Mouse (Mus musculus) kidney, embryonic 15.5 days (tissue): ENCODE measurements around the gene Galnt10. TPM values are rescaled to one million over a fixed set of nuclear protein-coding genes. Genes with fewer than 3 reads are reported as not detected.

Experiments
- ATAC-seq: fragments of 200-750 bp; cut with Nextera tagmentation; replicated peaks from 2 replicates; pipeline ENCODE4 v1.8.0; 2017; ENCODE audit warnings: moderate TSS enrichment; ENCODE audit not compliant: low FRiP score
- H3K27ac ChIP-seq: fragments of 300-500 bp; sonication (generic); 2 replicates; pipeline ENCODE4 v1.5.1; 2015; ENCODE audit warnings: mild to moderate bottlenecking, inconsistent platforms
- H3K27me3 ChIP-seq: fragments of 300-500 bp; sonication (generic); 2 replicates; pipeline ENCODE4 v1.6.1; 2015; ENCODE audit warnings: inconsistent platforms
- H3K36me3 ChIP-seq: fragments of 300-500 bp; sonication (generic); 2 replicates; pipeline ENCODE4 v1.6.1; 2015; ENCODE audit warnings: inconsistent platforms
- H3K4me1 ChIP-seq: fragments of 300-500 bp; sonication (generic); 2 replicates; pipeline ENCODE4 v1.6.1; 2015; ENCODE audit warnings: inconsistent platforms
- H3K4me2 ChIP-seq: fragments of 300-500 bp; sonication (generic); 2 replicates; pipeline ENCODE4 v1.6.1; 2015; ENCODE audit warnings: moderate library complexity, mild to moderate bottlenecking, inconsistent platforms
- H3K4me3 ChIP-seq: fragments of 300-500 bp; sonication (generic); replicated peaks from 2 replicates; pipeline ENCODE4 v1.5.1; 2015; ENCODE audit warnings: mild to moderate bottlenecking, inconsistent platforms
- H3K9ac ChIP-seq: fragments of 300-500 bp; sonication (generic); 2 replicates; pipeline ENCODE4 v1.6.1; 2015; ENCODE audit warnings: mild to moderate bottlenecking, inconsistent platforms
- H3K9me3 ChIP-seq: fragments of 300-500 bp; sonication (generic); replicated peaks from 2 replicates; pipeline ENCODE4 v1.6.1; 2016; ENCODE audit warnings: inconsistent platforms
- WGBS: fragments of 180-500 bp; shearing (Covaris S2); methylation state at CpG from one replicate; pipeline ENCODE4 v1.1.7; 2015; ENCODE audit warnings: mixed read lengths; 5-methylcytosine and 5-hydroxymethylcytosine counted together
- polyA plus RNA-seq: library from polyadenylated mRNA; unstranded; fragments of >200 nt; fragmentation: Nextera tagmentation; extraction: Ambion mirVana; gene quantifications from 2 replicates; pipeline ENCODE4 v1.2.1, GENCODE M21; 2015

Galnt10 gene
- 22.3 and 23.6 TPM in 2 replicates for polyA plus RNA-seq

GRCm38 (mm10) chr11:57645018-57645559 is at the start of gene Galnt10:
Galnt10 (plus strand) TSS chr11:57645442.
- peak within 1 kb of the TSS; percentile 80 for H3K4me3 ChIP-seq
- under 1% methylated on average over 58 of the region's 60 CpGs for WGBS
- peaks cover 36% of the 10 kb centered on the region for H3K4me1 ChIP-seq
- H3K4me2 ChIP-seq, result peak within 1 kb of the TSS; percentile 98
- H3K27ac ChIP-seq, result peak within 1 kb of the TSS; percentile 79
- peak within 1 kb of the TSS; percentile 68 for H3K9ac ChIP-seq
- peak; percentile 90 for ATAC-seq
- H3K27me3 ChIP-seq, result no peaks in the 10 kb centered on the region
- no peaks in the 10 kb centered on the region for H3K9me3 ChIP-seq
- H3K36me3 ChIP-seq, result no peaks in the 10 kb centered on the region

GRCm38 (mm10) chr11:57595899-57596298 is 49.3 kb upstream of the Galnt10 start:
- Histone ChIP-seq H3K4me1 (peaks cover 5% of the 10 kb centered on the region; the same call in 1 of the 2 replicates), H3K4me2 (no peak overlapping the region), H3K9me3 (no peaks in the 10 kb centered on the region), H3K36me3 (no peaks in the 10 kb centered on the region), H3K9ac (no peak overlapping the region), H3K27ac (no peak overlapping the region), H3K4me3 (no peak overlapping the region), H3K27me3 (no peaks in the 10 kb centered on the region)
- WGBS, result 81% methylated on average over 5 of the region's 5 CpGs
- no peak for ATAC-seq

- no peak for ATAC-seq
- H3K4me1 ChIP-seq, result peaks cover 5% of the 10 kb centered on the region; the same call in 1 of the 2 replicates
- no peak overlapping the region for H3K9ac ChIP-seq
- H3K9me3 ChIP-seq, result no peaks in the 10 kb centered on the region
- no peak overlapping the region for H3K27ac ChIP-seq
- 73% methylated on average over 5 of the region's 5 CpGs for WGBS
- no peaks in the 10 kb centered on the region for H3K36me3 ChIP-seq
- H3K27me3 ChIP-seq, result no peaks in the 10 kb centered on the region
- no peak overlapping the region for H3K4me2 ChIP-seq
- H3K4me3 ChIP-seq, result no peak overlapping the region
Measured at GRCm38 (mm10) chr11:57598161-57598560, 47.1 kb upstream of the Galnt10 start.

- Histone ChIP-seq H3K36me3 (no peaks in the 10 kb centered on the region), H3K9ac (no peak overlapping the region), H3K4me3 (no peak overlapping the region), H3K27me3 (no peaks in the 10 kb centered on the region), H3K27ac (no peak overlapping the region), H3K4me2 (no peak overlapping the region), H3K9me3 (no peaks in the 10 kb centered on the region), H3K4me1 (peaks cover 5% of the 10 kb centered on the region; the same call in 1 of the 2 replicates)
- 81% methylated on average over 6 of the region's 6 CpGs for WGBS
- no peak for ATAC-seq
Measured at GRCm38 (mm10) chr11:57599304-57599703, 45.9 kb upstream of the Galnt10 start.

- Histone ChIP-seq H3K9me3 (no peaks in the 10 kb centered on the region), H3K27ac (no peak overlapping the region), H3K4me2 (no peak overlapping the region), H3K9ac (no peak overlapping the region), H3K27me3 (no peaks in the 10 kb centered on the region), H3K36me3 (no peaks in the 10 kb centered on the region), H3K4me1 (peaks cover 5% of the 10 kb centered on the region), H3K4me3 (no peak overlapping the region)
- 19% methylated on average over 8 of the region's 8 CpGs for WGBS
- no peak for ATAC-seq
Measured at GRCm38 (mm10) chr11:57600113-57600512, 45.1 kb upstream of the Galnt10 start.

- H3K4me2 ChIP-seq, result no peak overlapping the region
- no peak overlapping the region for H3K27ac ChIP-seq
- ATAC-seq, result no peak
- no peaks in the 10 kb centered on the region for H3K36me3 ChIP-seq
- H3K4me3 ChIP-seq, result no peak overlapping the region
- no peaks in the 10 kb centered on the region for H3K9me3 ChIP-seq
- no peak overlapping the region for H3K9ac ChIP-seq
- H3K4me1 ChIP-seq, result peaks cover 5% of the 10 kb centered on the region
- H3K27me3 ChIP-seq, result no peaks in the 10 kb centered on the region
- WGBS, result 24% methylated on average over 4 of the region's 4 CpGs
Measured at GRCm38 (mm10) chr11:57600621-57601121, 44.6 kb upstream of the Galnt10 start.

GRCm38 (mm10) chr11:57601806-57602455 is 43.3 kb upstream of the Galnt10 start:
- WGBS, result 58% methylated on average over 2 of the region's 2 CpGs
- no peaks in the 10 kb centered on the region for H3K36me3 ChIP-seq
- no peak overlapping the region for H3K27ac ChIP-seq
- H3K4me2 ChIP-seq, result no peak overlapping the region
- no peaks in the 10 kb centered on the region for H3K9me3 ChIP-seq
- H3K4me1 ChIP-seq, result peaks cover 5% of the 10 kb centered on the region
- ATAC-seq, result no peak
- no peak overlapping the region for H3K4me3 ChIP-seq
- H3K27me3 ChIP-seq, result no peaks in the 10 kb centered on the region
- no peak overlapping the region for H3K9ac ChIP-seq

- 0 out of 2 replicates have a peak, but pooled peaks cover 3% of the 10 kb centered on the region for H3K27me3 ChIP-seq
- H3K4me3 ChIP-seq, result no peak overlapping the region
- no peaks in the 10 kb centered on the region for H3K9me3 ChIP-seq
- no peak overlapping the region for H3K9ac ChIP-seq
- ATAC-seq, result no peak
- no peaks in the 10 kb centered on the region for H3K36me3 ChIP-seq
- no peak overlapping the region for H3K4me2 ChIP-seq
- H3K27ac ChIP-seq, result no peak overlapping the region
- WGBS, result 43% methylated on average over 5 of the region's 5 CpGs
- H3K4me1 ChIP-seq, result peaks cover 5% of the 10 kb centered on the region
Measured at GRCm38 (mm10) chr11:57605086-57605485, 40.2 kb upstream of the Galnt10 start.

- H3K27ac ChIP-seq, result no peak overlapping the region
- no peak for ATAC-seq
- H3K36me3 ChIP-seq, result no peaks in the 10 kb centered on the region
- H3K4me3 ChIP-seq, result no peak overlapping the region
- H3K9me3 ChIP-seq, result no peaks in the 10 kb centered on the region
- no peak overlapping the region for H3K4me2 ChIP-seq
- no peak overlapping the region for H3K9ac ChIP-seq
- 71% methylated on average over 3 of the region's 3 CpGs for WGBS
- 0 out of 2 replicates have a peak, but pooled peaks cover 3% of the 10 kb centered on the region for H3K27me3 ChIP-seq
- H3K4me1 ChIP-seq, result peaks cover 3% of the 10 kb centered on the region
Measured at GRCm38 (mm10) chr11:57605660-57606059, 39.6 kb upstream of the Galnt10 start.

- no peak overlapping the region for H3K9ac ChIP-seq
- no peaks in the 10 kb centered on the region for H3K9me3 ChIP-seq
- H3K27me3 ChIP-seq, result no peaks in the 10 kb centered on the region
- WGBS, result 54% methylated on average over 9 of the region's 9 CpGs
- no peak overlapping the region for H3K4me2 ChIP-seq
- H3K4me3 ChIP-seq, result no peak overlapping the region
- peaks cover 15% of the 10 kb centered on the region for H3K4me1 ChIP-seq
- no peak for ATAC-seq
- H3K27ac ChIP-seq, result no peak overlapping the region
- no peaks in the 10 kb centered on the region for H3K36me3 ChIP-seq
Measured at GRCm38 (mm10) chr11:57614502-57614901, 30.7 kb upstream of the Galnt10 start.

- H3K27ac ChIP-seq, result no peak overlapping the region
- 76% methylated on average over 9 of the region's 9 CpGs for WGBS
- no peak overlapping the region for H3K4me3 ChIP-seq
Measured at GRCm38 (mm10) chr11:57615286-57615685, 30.0 kb upstream of the Galnt10 start.

GRCm38 (mm10) chr11:57615871-57616270 is 29.4 kb upstream of the Galnt10 start:
- H3K4me2 ChIP-seq, result peak overlapping the region; percentile 19; the same call in 1 of the 2 replicates
- no peaks in the 10 kb centered on the region for H3K36me3 ChIP-seq

More at GRCm38 (mm10) chr11:57615286-57615685, 30.0 kb upstream of the Galnt10 start:
- no peak for ATAC-seq
- Histone ChIP-seq H3K27me3 (no peaks in the 10 kb centered on the region), H3K9ac (no peak overlapping the region), H3K36me3 (no peaks in the 10 kb centered on the region), H3K9me3 (no peaks in the 10 kb centered on the region), H3K4me2 (0 out of 2 replicates have a peak overlapping the region, but pooled peaks have one; percentile 19), H3K4me1 (peaks cover 15% of the 10 kb centered on the region)

More at GRCm38 (mm10) chr11:57615871-57616270, 29.4 kb upstream of the Galnt10 start:
- ATAC-seq, result no peak
- Histone ChIP-seq H3K27ac (no peak overlapping the region), H3K4me1 (peaks cover 15% of the 10 kb centered on the region), H3K9ac (no peak overlapping the region), H3K4me3 (no peak overlapping the region), H3K27me3 (no peaks in the 10 kb centered on the region), H3K9me3 (no peaks in the 10 kb centered on the region)
- WGBS, result 29% methylated on average over 13 of the region's 13 CpGs
